Mouse (Mus musculus): ENCODE measurements around the gene Vmn1r191.

DNA sequence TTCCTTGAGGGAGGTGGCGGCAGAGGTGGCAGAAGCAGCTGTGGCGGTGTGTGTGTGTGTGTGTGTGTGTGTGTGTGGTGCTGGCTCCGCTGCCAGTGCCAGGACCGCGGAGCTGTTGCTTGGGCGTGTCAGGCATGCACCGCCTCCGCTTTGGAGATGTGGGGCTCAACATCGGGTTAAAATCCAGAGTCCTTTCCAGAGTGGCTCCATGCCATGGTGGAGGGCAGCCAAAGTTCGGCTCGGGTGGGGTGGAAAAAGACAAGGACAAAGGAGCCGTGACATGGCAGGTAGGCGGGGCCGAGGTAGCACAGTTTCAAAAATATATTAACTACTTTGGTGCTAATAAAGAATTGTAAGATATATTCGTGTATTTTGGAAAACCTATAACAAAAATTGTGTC lies 15.4 kb downstream of the Vmn1r191 start:
- TF ChIP-seq MYOG (IDR thresholded peaks at IDR 0.05; ENCODE audit: control insufficient read depth, extremely low read depth, insufficient read length) (no peak), CTCF (IDR thresholded peaks at IDR 0.05; ENCODE audit: control insufficient read depth, insufficient read depth, insufficient read length) (no peak), USF1 (IDR thresholded peaks at IDR 0.05; ENCODE audit: low read depth) (no peak), CEBPB (IDR thresholded peaks at IDR 0.05; ENCODE audit: low read depth) (no peak), MAX (IDR thresholded peaks at IDR 0.05) (no peak), MYOD1 (IDR thresholded peaks at IDR 0.05; ENCODE audit: control insufficient read depth, insufficient read length, low read depth) (no peak)
